Mouse (Mus musculus) urinary bladder, postnatal 14 days (tissue): ENCODE data around the gene Rtn3.
A peak's percentile ranks its signal among the peaks of the same experiment; 100 is the strongest.
"Not testable (repeated sequence)": the region's sequence is repeated elsewhere in the genome, so short reads cannot be mapped to it uniquely, and the experiment has no call there.

Experiments
- DNase-seq: peaks from one replicate; pipeline ENCODE4 v3.0.0; 2021; ENCODE audit warnings: low spot score

The Rtn3 gene

DNA sequence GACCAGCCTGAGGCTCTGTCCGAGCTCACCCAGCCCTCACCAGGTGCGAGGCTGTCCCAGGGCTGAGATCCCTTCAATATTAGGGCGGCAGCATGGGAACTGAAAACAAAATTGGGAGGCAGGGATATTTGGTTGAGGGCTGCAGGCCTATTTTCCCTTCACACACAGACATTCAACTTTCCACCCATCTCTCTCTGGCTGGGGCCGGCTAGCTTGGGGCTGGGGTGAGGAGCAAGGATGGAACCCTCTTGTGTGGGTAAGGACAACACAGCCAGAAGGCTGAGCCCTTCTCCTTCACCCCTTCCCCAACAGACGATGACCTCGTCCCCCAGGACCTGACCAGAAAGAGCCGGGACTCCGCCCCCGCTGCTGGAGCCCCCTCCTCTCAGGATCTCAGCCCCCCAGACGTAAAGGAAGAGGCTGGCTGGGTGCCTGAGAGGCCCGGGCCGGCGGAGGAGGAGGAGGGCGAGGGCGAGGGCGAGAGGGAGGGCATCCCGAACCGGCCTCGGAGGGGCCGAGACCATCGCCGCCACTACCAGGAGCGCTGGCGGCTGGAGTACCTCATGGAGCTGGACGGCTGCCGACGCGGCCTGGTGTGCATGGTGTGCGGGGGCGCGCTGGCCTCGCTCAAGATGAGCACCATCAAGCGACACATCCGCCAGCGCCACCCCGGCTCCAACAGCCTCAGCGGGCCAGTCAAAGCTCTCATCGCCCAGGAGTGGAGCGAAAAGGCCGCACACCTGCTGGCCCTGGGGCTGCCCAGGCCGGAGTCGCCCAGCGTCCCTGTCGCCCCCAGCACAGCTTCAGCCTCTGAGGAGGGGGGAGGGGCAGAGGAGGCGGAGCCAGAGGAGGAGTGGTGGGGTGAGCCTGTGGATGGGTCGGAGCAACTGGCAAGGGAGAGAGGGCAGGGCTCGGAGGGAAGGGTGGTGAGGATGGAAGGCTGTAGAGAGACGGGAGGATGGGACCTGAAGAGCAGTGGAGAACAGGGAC, 61.2 kb downstream of the Rtn3 start:
- no peak for DNase-seq

DNA sequence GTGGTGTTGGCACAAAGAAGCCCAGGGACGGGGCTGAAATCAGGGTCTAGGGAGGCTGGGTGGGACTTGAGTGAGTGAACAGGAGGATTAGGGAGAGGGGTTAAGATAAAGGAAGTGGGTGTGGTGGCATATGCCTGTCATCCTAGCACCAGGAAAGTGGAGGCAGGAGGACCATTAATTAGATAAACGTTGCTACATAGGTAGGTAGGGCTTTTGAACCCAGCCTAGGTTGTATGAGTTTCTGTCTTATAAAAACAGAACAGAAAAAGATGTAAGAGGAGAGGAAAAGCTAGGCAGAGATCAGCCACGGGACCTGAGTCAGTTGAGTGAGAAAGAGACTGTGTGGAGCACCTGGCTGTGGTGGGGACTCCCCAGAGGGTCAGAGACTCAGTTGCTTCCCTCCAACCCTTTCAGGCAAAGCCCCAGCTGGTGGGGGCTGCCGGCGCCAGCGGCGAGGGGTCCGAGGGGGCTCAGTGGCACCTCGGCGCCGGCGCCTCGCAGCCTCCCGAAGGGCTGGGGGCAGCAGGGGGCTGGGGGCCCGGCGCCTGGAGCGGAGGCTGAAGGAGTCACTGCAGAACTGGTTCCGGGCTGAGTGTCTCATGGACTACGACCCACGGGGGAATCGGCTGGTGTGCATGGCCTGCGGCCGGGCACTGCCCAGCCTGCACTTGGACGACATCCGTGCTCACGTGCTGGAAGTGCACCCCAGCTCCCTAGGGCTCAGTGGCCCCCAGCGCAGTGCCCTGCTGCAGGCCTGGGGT, 62.1 kb downstream of the Rtn3 start:
- DNase-seq = no peak

- DNase-seq = no peak
These were observed 63.0 kb downstream of the Rtn3 start for GRCm38 (mm10) chr19:7420108-7420507.

GRCm38 (mm10) chr19:7419134-7419533, 63.9 kb downstream of the Rtn3 start:
- DNase-seq = no peak

GRCm38 (mm10) chr19:7417911-7418849, 64.9 kb downstream of the Rtn3 start:
- DNase-seq = peak; percentile 78

DNA sequence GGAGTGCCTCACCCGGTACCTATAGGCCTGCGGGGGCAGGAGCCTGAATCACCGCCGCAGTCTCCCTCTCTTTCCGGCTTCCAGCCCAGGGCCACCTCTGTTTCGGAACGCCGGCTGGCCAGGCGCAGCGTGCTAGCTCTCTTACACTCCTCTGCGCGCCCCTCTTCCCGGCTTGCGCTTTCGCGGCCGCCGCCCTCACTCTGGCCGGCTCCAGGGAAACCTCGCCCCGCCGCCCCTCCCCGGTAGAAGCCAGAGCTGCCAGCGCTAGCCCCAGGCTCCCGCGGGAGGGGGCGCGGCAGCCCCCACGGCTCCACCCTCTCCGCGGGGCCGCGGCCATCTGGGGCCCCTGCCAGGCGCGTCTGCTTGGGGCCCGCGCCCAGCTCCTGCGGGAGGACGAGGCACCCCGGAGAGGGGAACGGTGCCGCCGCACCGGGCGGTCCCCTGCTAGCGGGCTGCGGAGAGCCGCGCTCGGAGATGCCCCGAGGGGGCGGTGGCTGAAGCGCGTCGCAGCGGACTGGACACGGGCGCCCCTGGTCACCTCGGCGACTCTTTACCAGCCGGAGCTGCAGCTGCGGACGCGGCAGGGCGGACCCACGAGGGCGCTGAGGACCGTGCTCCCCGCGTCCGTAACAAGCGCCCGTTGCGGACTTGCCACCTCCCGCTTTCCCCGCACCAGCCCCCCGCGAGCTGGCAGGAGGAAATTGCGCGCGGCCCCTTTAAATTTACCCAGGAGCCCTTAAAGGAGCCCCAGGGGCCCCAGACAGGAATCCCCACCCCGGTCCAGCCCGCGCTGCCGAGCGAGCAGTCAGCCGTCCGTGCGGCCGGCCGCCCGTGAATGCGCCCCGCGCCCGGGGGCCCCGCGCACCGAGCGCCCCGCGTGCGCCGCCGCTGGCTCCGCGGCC, 66.0 kb downstream of the Rtn3 start, which contains the start of gene 2700081O15Rik:
Gene 2700081O15Rik (plus strand): TSS at position 792 of the 902 bp plus-strand sequence.
- DNase-seq = peak; percentile 84

GRCm38 (mm10) chr19:7415916-7416833, 66.9 kb downstream of the Rtn3 start:
- DNase-seq = no peak

DNA sequence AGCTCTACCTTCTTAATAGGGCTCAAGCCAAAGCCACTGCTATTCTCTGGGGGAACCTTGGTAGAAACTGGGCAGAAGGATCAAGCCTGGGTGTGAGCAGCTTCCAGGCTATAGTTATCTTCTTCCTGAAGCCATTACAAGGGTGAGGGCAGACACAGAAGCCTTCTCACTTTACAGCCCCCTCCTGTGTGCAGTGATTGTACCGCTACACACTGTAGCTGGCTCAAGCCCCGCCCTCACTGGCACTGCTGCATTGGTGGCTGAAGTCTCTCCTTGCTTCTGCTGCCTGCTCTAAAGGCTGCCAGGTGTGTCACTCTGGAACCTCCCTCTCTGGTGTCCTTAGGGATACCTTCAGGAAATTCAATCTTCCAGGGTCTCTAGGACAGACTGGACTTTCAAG, 70.7 kb downstream of the Rtn3 start:
- DNase-seq = no peak

GRCm38 (mm10) chr19:7404623-7405229, 78.4 kb downstream of the Rtn3 start:
- no peak for DNase-seq

GRCm38 (mm10) chr19:7400635-7401034, 82.4 kb downstream of the Rtn3 start:
- DNase-seq = no peak

GRCm38 (mm10) chr19:7398898-7399297, 84.2 kb downstream of the Rtn3 start:
- not testable (repeated sequence) for DNase-seq

DNA sequence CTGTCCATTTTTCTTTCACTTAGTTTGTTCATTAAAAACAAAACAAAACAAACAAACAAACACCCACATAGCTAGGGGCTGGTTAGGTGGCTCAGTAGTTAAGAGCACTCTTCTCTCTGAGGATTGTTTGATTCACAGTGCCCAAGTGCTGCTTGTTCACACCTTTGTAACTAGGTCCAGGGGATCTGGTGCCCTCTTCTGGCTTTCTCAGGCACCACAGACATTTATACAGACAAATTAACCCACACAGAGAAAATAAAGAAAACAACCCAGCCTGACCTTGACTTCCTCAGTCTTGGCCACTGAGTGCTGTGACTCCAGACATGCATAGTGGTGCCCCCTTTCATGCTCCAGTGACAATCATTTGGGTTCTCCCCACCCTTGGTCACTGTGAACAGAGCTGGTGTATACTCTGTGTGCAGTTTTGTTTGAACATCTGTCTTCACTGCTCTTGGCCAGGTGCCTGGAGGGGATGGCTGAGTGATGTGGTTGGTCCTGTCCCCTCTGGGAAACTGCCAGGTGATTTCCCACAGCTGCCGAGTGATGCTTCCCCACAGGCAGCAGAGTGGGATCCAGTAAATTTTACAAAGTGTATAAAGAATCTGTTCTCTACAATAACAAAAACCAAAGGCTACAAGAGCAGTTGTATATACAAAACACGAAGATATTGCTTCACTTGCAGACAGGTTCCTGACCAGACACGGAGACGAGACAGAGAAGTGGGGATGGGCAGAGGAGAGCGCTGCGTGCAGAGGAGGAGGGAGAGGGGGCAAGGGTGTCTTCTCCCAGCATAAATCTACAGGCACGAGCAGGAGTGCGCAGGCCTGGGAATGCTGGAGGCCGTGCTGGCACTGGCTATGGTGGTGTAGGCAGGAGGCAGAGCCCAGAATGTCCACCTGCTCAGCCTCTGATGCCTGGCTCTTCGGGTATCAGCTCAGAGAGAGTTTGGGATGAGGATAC, 85.9 kb downstream of the Rtn3 start:
- DNase-seq = not testable (repeated sequence)

- DNase-seq = no peak
These were observed 94.6 kb downstream of the Rtn3 start for GRCm38 (mm10) chr19:7388488-7388887.

DNA sequence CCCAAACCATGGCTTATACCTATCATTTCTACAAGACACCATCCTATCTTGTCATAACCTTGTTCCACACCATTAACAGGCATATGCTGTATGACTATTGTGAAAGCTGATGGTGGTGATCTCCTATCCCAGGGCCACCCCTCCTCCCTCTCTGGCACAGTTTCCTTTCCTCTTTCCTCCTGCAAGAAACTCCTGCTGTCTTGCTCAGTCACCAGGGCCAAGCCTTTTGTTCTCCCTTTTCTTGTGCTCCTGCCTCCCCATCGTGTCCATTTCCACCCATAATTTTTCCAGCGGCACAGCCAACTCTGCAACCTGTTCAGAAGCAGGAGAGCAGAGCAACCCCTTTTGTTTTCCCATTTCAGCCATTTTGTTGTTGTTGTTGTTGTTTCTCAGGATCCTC, 97.0 kb downstream of the Rtn3 start:
- DNase-seq = no peak

GRCm38 (mm10) chr19:7382903-7383865, 99.9 kb downstream of the Rtn3 start, which contains the start of gene Spindoc:
Gene Spindoc, minus strand, starts transcription at chr19:7382994.
- peak; percentile 99 for DNase-seq

DNA sequence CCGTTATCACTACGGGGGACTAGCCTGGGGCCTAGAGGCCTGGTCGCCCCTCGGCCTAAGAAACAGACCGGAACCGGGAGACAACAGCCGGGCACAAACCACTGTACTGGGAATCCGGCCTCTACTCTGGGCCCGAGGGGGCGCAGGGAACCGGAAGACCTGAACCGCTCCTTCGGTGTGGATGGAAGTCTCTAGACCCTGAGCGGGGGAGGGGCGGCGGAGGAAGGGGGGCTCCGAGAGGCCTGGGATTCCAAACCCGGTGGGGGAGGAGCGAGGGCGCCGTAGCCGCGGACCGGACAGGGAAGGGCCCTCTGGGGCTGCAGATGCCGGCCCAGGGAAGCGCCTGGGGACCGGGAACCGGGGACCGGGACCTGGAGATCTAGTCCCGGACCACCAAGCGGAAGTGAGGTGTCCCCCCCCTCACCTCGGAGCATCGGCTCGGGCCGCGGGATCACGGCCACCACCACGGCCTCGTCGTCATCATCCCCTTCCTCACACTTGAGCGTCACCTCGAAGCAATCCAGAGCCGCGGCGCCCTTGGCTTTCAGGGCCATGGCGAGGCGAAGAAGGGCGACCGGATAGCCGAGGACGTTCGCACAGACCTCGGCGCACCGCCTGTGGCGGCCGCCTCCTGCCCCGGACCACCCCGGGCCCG, 100.7 kb downstream of the Rtn3 start:
- peak; percentile 59 for DNase-seq
